Mouse (Mus musculus): Measurements from ENCODE around the gene Fcgr1. TPM values are rescaled to one million over a fixed set of nuclear protein-coding genes. Genes with fewer than 3 reads are reported as not detected.
"Not testable (repeated sequence)": the region's sequence is repeated elsewhere in the genome, so short reads cannot be mapped to it uniquely, and the experiment has no call there.

The Fcgr1 gene
- total RNA-seq (2022): 1 to 10 TPM; 1.7 to 6.5 (median 3.5) TPM

DNA sequence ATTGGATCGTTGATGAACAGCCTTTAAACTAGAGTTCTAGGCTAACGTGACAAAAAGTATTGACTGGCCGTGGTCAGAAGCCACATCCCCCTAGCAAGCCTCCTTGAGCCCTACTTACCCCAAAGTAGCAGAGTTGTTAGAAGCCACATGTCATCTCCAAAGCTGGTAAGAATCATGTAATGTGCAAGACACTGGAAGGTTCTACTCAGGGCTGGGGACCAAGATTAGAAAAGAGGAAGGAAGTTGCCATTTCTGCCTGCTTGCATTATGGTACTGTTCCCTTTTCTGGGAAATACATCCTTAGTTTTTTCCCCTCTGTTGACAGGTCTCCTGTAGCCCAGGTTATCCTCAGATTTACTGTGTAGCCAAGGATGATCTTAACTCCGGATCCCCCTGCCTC lies at the start of gene Fcgr1:
Gene Fcgr1, minus strand, starts transcription at position 183 of the 400 bp plus-strand sequence.
- DNase-seq (ENCODE audit: low spot score in 2 of 2): no peak

DNA sequence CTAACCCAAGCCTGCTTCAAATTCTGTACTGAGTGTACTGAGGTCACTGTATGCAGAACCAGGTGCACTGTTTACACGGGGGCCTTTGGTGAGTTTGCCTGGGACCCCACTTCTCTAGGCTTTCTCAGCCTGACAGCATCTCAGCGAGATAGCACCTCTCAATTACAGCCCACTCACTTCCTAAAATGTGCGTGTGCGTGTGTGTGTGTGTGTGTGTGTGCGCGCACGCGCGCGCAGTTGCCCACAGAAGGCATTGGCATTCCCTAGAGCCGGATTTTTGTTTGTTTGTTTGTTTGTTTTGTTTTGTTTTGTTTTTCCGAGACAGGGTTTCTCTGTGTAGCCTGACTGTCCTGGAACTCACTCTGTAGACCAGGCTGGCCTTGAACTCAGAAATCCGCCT lies 48.9 kb upstream of the Fcgr1 start:
- not testable (repeated sequence) for DNase-seq (ENCODE audit: low spot score in 2 of 2)

- not testable (repeated sequence) for DNase-seq (ENCODE audit: low spot score in 2 of 2)
Observed at GRCm38 (mm10) chr3:96342100-96342499, 48.3 kb upstream of the Fcgr1 start.

GRCm38 (mm10) chr3:96340611-96341312 lies 47.0 kb upstream of the Fcgr1 start:
- no peak for DNase-seq (ENCODE audit: low spot score in 2 of 2)

DNA sequence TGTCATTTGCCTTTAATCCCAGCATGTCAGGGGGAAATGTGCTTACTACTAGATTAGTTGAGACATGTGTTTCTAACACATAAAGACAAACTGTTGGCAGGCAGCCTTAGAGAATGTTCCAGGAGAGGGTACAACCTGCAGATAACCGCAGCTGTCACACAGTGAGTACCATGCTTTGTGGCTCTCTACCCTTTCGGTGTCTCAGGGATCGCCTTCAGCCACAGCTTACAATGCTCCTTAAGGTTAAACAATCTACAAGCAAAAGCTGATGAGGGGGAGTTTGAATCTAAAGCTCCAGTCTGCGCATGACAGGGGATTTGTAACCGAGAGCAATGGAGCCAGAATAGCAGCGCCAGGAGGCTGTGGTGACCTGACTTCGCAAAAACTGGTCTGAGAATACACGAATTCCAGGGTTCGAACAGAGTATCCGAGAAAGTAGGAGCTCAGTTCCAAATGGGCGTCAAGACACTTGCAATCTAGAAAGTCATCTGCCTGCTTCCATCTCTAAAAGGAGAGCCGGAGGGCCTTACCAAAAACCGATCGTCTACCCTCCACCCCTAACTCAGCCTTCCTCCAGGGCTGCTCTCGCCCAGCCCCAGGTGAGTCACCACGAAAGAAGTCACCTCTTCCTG lies 45.2 kb upstream of the Fcgr1 start:
- no peak for DNase-seq (ENCODE audit: low spot score in 2 of 2)

DNA sequence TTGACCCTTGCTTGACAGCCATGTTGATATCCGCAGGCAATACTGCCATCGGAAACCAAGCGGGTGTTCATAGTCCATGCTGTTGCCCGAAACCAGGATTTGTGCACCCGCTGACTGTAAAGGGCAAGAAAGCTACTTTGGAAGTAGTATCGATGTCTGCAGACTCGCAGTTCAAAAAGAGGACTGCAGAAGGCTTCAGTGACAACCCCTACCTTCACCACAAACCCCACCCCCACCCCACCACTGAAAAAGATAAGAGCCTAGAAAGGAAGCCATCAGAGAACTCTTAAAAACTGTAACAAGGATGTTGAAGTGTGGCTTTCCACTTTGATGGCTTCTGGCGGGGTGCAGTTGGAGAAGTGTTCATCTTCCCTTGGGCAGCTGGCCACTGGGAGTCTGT lies 44.3 kb upstream of the Fcgr1 start:
- no peak for DNase-seq (ENCODE audit: low spot score in 2 of 2)

GRCm38 (mm10) chr3:96337269-96337668 lies 43.5 kb upstream of the Fcgr1 start:
- no peak for DNase-seq (ENCODE audit: low spot score in 2 of 2)

GRCm38 (mm10) chr3:96336636-96337035 lies 42.9 kb upstream of the Fcgr1 start:
- no peak for DNase-seq (ENCODE audit: low spot score in 2 of 2)

GRCm38 (mm10) chr3:96335591-96335990 lies 41.8 kb upstream of the Fcgr1 start:
- DNase-seq (ENCODE audit: low spot score in 2 of 2): no peak

DNA sequence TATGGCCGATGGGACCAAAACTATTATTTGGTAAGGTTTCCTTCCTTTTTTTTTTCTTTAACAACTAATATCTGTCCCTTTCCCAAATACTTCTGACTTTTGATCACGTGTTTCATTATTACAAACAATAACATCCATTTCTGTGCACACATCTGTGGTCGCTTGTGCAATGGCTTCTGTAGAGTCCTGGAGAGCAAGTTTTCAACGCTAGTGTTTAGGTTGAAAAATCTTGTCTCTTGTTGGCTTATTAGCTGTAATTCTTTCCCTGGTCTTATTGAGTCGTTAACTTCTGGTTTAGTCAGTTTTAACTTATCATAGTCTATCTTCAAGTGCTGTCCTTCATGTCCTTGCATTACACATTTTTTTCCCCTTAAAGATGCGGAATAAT lies 41.4 kb upstream of the Fcgr1 start:
- no peak for DNase-seq (ENCODE audit: low spot score in 2 of 2)

GRCm38 (mm10) chr3:96334175-96335162 lies 40.7 kb upstream of the Fcgr1 start:
- DNase-seq (ENCODE audit: low spot score in 2 of 2): no peak

GRCm38 (mm10) chr3:96333396-96334174 lies 39.8 kb upstream of the Fcgr1 start:
- DNase-seq (ENCODE audit: low spot score in 2 of 2): no peak

GRCm38 (mm10) chr3:96332631-96333395 lies 39.0 kb upstream of the Fcgr1 start:
- DNase-seq (ENCODE audit: low spot score in 2 of 2): no peak

- no peak for DNase-seq (ENCODE audit: low spot score in 2 of 2)
Observed at GRCm38 (mm10) chr3:96332000-96332399, 38.2 kb upstream of the Fcgr1 start.

GRCm38 (mm10) chr3:96331438-96331837 lies 37.7 kb upstream of the Fcgr1 start:
- DNase-seq (ENCODE audit: low spot score in 2 of 2): no peak

GRCm38 (mm10) chr3:96330603-96331002 lies 36.8 kb upstream of the Fcgr1 start:
- DNase-seq (ENCODE audit: low spot score in 2 of 2): no peak

- no peak for DNase-seq (ENCODE audit: low spot score in 2 of 2)
Observed at GRCm38 (mm10) chr3:96330181-96330580, 36.4 kb upstream of the Fcgr1 start.

GRCm38 (mm10) chr3:96328730-96329387 lies 35.1 kb upstream of the Fcgr1 start:
- DNase-seq (ENCODE audit: low spot score in 2 of 2): no peak

GRCm38 (mm10) chr3:96328060-96328729 lies 34.4 kb upstream of the Fcgr1 start:
- DNase-seq (ENCODE audit: low spot score in 2 of 2): not testable (repeated sequence)

Data from left cerebral cortex, adult 8-10 months (tissue).